Mouse (Mus musculus) MEL (cell line): Measurements from ENCODE around the gene Fxyd5. TPM values are rescaled to one million over a fixed set of nuclear protein-coding genes. Genes with fewer than 3 reads are reported as not detected.

ENCODE experiments used
- DNase-seq: peaks from one replicate; pipeline ENCODE4 v3.0.0; 2011; ENCODE audit warnings: low read depth, low spot score
- H3K27ac ChIP-seq: 2 replicates; pipeline ENCODE4 v1.5.1; 2012; ENCODE audit warnings: low read depth, mild to moderate bottlenecking, control low read depth, low read length, moderate library complexity; ENCODE audit not compliant: control insufficient read depth
- H3K27me3 ChIP-seq, 2 experiments: fragments of 150-350 bp in 1 of 2; sonication (generic) in 1 of 2; 2 replicates each; pipeline ENCODE4 v1.6.1; 2012; ENCODE audit warnings: low read length in 2 of 2, mild to moderate bottlenecking in 2 of 2, improper control_type of control experiment in 1 of 2, moderate library complexity in 1 of 2; ENCODE audit not compliant: insufficient read depth in 2 of 2, control insufficient read depth in 1 of 2
- H3K36me3 ChIP-seq, 2 experiments: 2 replicates each; pipeline ENCODE4 v1.6.1; 2012 to 2014; ENCODE audit warnings: low read length in 2 of 2, improper control_type of control experiment in 1 of 2, inconsistent platforms in 1 of 2, mild to moderate bottlenecking in 1 of 2; ENCODE audit not compliant: insufficient read depth in 2 of 2, control insufficient read depth in 1 of 2
- H3K4me1 ChIP-seq, 2 experiments: fragments of 150-350 bp in 1 of 2; sonication (generic) in 1 of 2; 2 replicates each; pipeline ENCODE4 v1.6.1; 2012; ENCODE audit warnings: low read length in 2 of 2, improper control_type of control experiment in 1 of 2, mild to moderate bottlenecking in 1 of 2; ENCODE audit not compliant: insufficient read depth in 2 of 2, control insufficient read depth in 1 of 2
- H3K4me3 ChIP-seq, 2 experiments: fragments of 150-350 bp in 1 of 2; sonication (generic) in 1 of 2; 2 replicates each; pipeline ENCODE4 v1.5.1; 2012; ENCODE audit warnings: low read depth in 2 of 2, low read length in 2 of 2, mild to moderate bottlenecking in 2 of 2, moderate library complexity in 2 of 2, control low read depth in 1 of 2, improper control_type of control experiment in 1 of 2; ENCODE audit not compliant: control insufficient read depth in 1 of 2, insufficient read depth in 1 of 2
- H3K79me2 ChIP-seq: 2 replicates; pipeline ENCODE4 v1.6.1; 2012; ENCODE audit warnings: mild to moderate bottlenecking, low read length, moderate library complexity; ENCODE audit not compliant: control insufficient read depth, poor library complexity, insufficient read depth
- H3K9ac ChIP-seq: 2 replicates; pipeline ENCODE4 v1.6.1; 2012; ENCODE audit warnings: low read depth, mild to moderate bottlenecking, control low read depth, low read length, moderate library complexity; ENCODE audit not compliant: control insufficient read depth, poor library complexity, severe bottlenecking
- H3K9me3 ChIP-seq: fragments of 150-350 bp; sonication (generic); replicated peaks from 2 replicates; pipeline ENCODE4 v1.6.1; 2012; ENCODE audit warnings: mild to moderate bottlenecking, low read length, improper control_type of control experiment, moderate library complexity; ENCODE audit not compliant: insufficient read depth
- BHLHE40 ChIP-seq: IDR thresholded peaks from 2 replicates; pipeline ENCODE4 v1.6.1; 2012; ENCODE audit warnings: low read depth, mild to moderate bottlenecking, inconsistent platforms, low read length, improper control_type of control experiment, borderline replicate concordance
- CHD1 ChIP-seq: IDR thresholded peaks from 2 replicates; pipeline ENCODE4 v1.6.1; 2012; ENCODE audit warnings: low read depth, mild to moderate bottlenecking, inconsistent platforms, low read length, improper control_type of control experiment
- CHD2 ChIP-seq: IDR thresholded peaks from 2 replicates; pipeline ENCODE4 v1.6.1; 2011; ENCODE audit warnings: low read length, improper control_type of control experiment
- ELF1 ChIP-seq: IDR thresholded peaks from 2 replicates; pipeline ENCODE4 v1.6.1; 2014; ENCODE audit warnings: low read depth, mild to moderate bottlenecking, inconsistent platforms, low read length, improper control_type of control experiment, moderate library complexity
- EP300 ChIP-seq, 2 experiments: IDR thresholded peaks; 2 replicates each; pipeline ENCODE4 v1.6.1; 2011; ENCODE audit warnings: improper control_type of control experiment in 2 of 2, low read length in 2 of 2, low read depth in 1 of 2, mild to moderate bottlenecking in 1 of 2
- ETS1 ChIP-seq: IDR thresholded peaks from 2 replicates; pipeline ENCODE4 v1.6.1; 2012; ENCODE audit warnings: low read depth, mild to moderate bottlenecking, inconsistent platforms, low read length, improper control_type of control experiment, moderate library complexity
- GATA1 ChIP-seq: IDR thresholded peaks from 2 replicates; pipeline ENCODE4 v1.6.1; 2011; ENCODE audit warnings: low read depth, low read length, improper control_type of control experiment
- HCFC1 ChIP-seq: IDR thresholded peaks from 2 replicates; pipeline ENCODE4 v1.6.1; 2012; ENCODE audit warnings: low read depth, mild to moderate bottlenecking, inconsistent platforms, low read length, improper control_type of control experiment, moderate library complexity
- JUND ChIP-seq: IDR thresholded peaks from 2 replicates; pipeline ENCODE4 v1.6.1; 2011; ENCODE audit warnings: low read depth, mild to moderate bottlenecking, improper control_type of control experiment, low read length
- KAT2A ChIP-seq: conservative IDR thresholded peaks from 2 replicates; pipeline ENCODE4 v1.6.1; 2012; ENCODE audit warnings: low read depth, low read length, improper control_type of control experiment, inconsistent platforms
- MAFK ChIP-seq: IDR thresholded peaks from 2 replicates; pipeline ENCODE4 v1.6.1; 2011; ENCODE audit warnings: low read depth, mild to moderate bottlenecking, low read length, improper control_type of control experiment, borderline replicate concordance
- MAZ ChIP-seq: IDR thresholded peaks from 2 replicates; pipeline ENCODE4 v1.6.1; 2012; ENCODE audit warnings: low read depth, mild to moderate bottlenecking, inconsistent platforms, low read length, improper control_type of control experiment
- MXI1 ChIP-seq: IDR thresholded peaks from 2 replicates; pipeline ENCODE4 v1.6.1; 2011; ENCODE audit warnings: mild to moderate bottlenecking, low read depth, low read length, improper control_type of control experiment
- MYB ChIP-seq: IDR thresholded peaks from 2 replicates; pipeline ENCODE4 v1.6.1; 2011; ENCODE audit warnings: mild to moderate bottlenecking, low read depth, low read length, improper control_type of control experiment
- MYC ChIP-seq: IDR thresholded peaks from 2 replicates; pipeline ENCODE4 v1.6.1; 2011; ENCODE audit warnings: low read depth, mild to moderate bottlenecking, low read length, improper control_type of control experiment, moderate library complexity
- NELFE ChIP-seq: IDR thresholded peaks from 2 replicates; pipeline ENCODE4 v1.6.1; 2011; ENCODE audit warnings: low read depth, low read length, improper control_type of control experiment
- NRF1 ChIP-seq: IDR thresholded peaks from 2 replicates; pipeline ENCODE4 v1.6.1; 2014; ENCODE audit warnings: low read depth, mild to moderate bottlenecking, inconsistent platforms, low read length, improper control_type of control experiment, moderate library complexity; ENCODE audit not compliant: poor library complexity, insufficient read depth, severe bottlenecking
- POLR2A ChIP-seq, 2 experiments: IDR thresholded peaks; 2 replicates each; pipeline ENCODE4 v1.6.1; 2011 to 2012; ENCODE audit warnings: low read length in 2 of 2, mild to moderate bottlenecking in 2 of 2, control low read depth in 1 of 2, improper control_type of control experiment in 1 of 2, low read depth in 1 of 2, moderate library complexity in 1 of 2; ENCODE audit not compliant: control insufficient read depth in 1 of 2, insufficient read depth in 1 of 2, poor library complexity in 1 of 2
- POLR2AphosphoS2 ChIP-seq: IDR thresholded peaks from 2 replicates; pipeline ENCODE4 v1.6.1; 2011; ENCODE audit warnings: low read length, improper control_type of control experiment
- POLR2AphosphoS5 ChIP-seq: IDR thresholded peaks from 2 replicates; pipeline ENCODE4 v1.6.1; 2012; ENCODE audit warnings: low read depth, borderline replicate concordance, mild to moderate bottlenecking, inconsistent platforms, low read length, moderate library complexity, mixed read lengths
- RAD21 ChIP-seq: IDR thresholded peaks from 2 replicates; pipeline ENCODE4 v1.6.1; 2011; ENCODE audit warnings: mild to moderate bottlenecking, low read depth, low read length, improper control_type of control experiment
- RCOR1 ChIP-seq: IDR thresholded peaks from 2 replicates; pipeline ENCODE4 v1.6.1; 2012; ENCODE audit warnings: low read depth, mild to moderate bottlenecking, inconsistent platforms, low read length, improper control_type of control experiment
- SIN3A ChIP-seq: IDR thresholded peaks from 2 replicates; pipeline ENCODE4 v1.6.1; 2012; ENCODE audit warnings: low read length, improper control_type of control experiment, inconsistent platforms
- SMC3 ChIP-seq: IDR thresholded peaks from 2 replicates; pipeline ENCODE4 v1.6.1; 2011; ENCODE audit warnings: low read depth, low read length, improper control_type of control experiment
- TAL1 ChIP-seq: IDR thresholded peaks from 2 replicates; pipeline ENCODE4 v1.6.1; 2012; ENCODE audit warnings: mild to moderate bottlenecking, inconsistent platforms, low read length, moderate library complexity, mixed read lengths
- TBP ChIP-seq: IDR thresholded peaks from 2 replicates; pipeline ENCODE4 v1.8.0; 2011; ENCODE audit warnings: low read depth, low read length, improper control_type of control experiment
- TCF12 ChIP-seq: IDR thresholded peaks from 2 replicates; pipeline ENCODE4 v1.6.1; 2014; ENCODE audit warnings: low read depth, mild to moderate bottlenecking, inconsistent platforms, low read length, improper control_type of control experiment, moderate library complexity
- UBTF ChIP-seq: IDR thresholded peaks from 2 replicates; pipeline ENCODE4 v1.6.1; 2012; ENCODE audit warnings: low read depth, mild to moderate bottlenecking, inconsistent platforms, low read length, improper control_type of control experiment, moderate library complexity, borderline replicate concordance; ENCODE audit not compliant: insufficient read depth
- USF1 ChIP-seq: IDR thresholded peaks from 2 replicates; pipeline ENCODE4 v1.6.1; 2014; ENCODE audit warnings: low read depth, mild to moderate bottlenecking, inconsistent platforms, low read length, improper control_type of control experiment, moderate library complexity
- ZC3H11A ChIP-seq: IDR thresholded peaks from 2 replicates; pipeline ENCODE4 v1.6.1; 2012; ENCODE audit warnings: low read depth, mild to moderate bottlenecking, inconsistent platforms, low read length, improper control_type of control experiment
- ZKSCAN1 ChIP-seq: IDR thresholded peaks from 2 replicates; pipeline ENCODE4 v1.6.1; 2012; ENCODE audit warnings: low read depth, mild to moderate bottlenecking, inconsistent platforms, low read length, improper control_type of control experiment, moderate library complexity
- ZMIZ1 ChIP-seq: IDR thresholded peaks from 2 replicates; pipeline ENCODE4 v1.6.1; 2012; ENCODE audit warnings: low read depth, mild to moderate bottlenecking, inconsistent platforms, low read length, improper control_type of control experiment, moderate library complexity
- ZNF384 ChIP-seq: IDR thresholded peaks from 2 replicates; pipeline ENCODE4 v1.6.1; 2012; ENCODE audit warnings: low read depth, mild to moderate bottlenecking, inconsistent platforms, low read length, improper control_type of control experiment
- polyA plus RNA-seq, 2 experiments: library from polyadenylated mRNA; stranded (reverse) in 1 of 2; unstranded in 1 of 2; fragments of >175 nt in 1 of 2; fragments of >200 nt in 1 of 2; gene quantifications; 2 replicates each; pipeline versions ENCODE4 v1.2.1 to v1.2.4; 2012; ENCODE audit warnings: low replicate concordance in 2 of 2, low read depth in 1 of 2; ENCODE audit not compliant: insufficient read length in 2 of 2, insufficient read depth in 1 of 2, missing spikeins in 1 of 2
- total RNA-seq: library from RNA; depleted of rRNA; stranded (reverse); fragments of 300-350 nt; gene quantifications from 2 replicates; pipeline ENCODE4 v1.2.3, GENCODE M21; 2012

Gene Fxyd5
- total and polyA plus RNA-seq, 3 experiments = 39.4 to 57.5 TPM; not detected in 1

GRCm38 (mm10) chr7:31037675-31038074 lies 4.6 kb downstream of the Fxyd5 start:
- TF ChIP-seq JUND = peak; percentile 69; the same call in 1 of the 2 replicates
- TF ChIP-seq ZKSCAN1 = no peak
- peak overlapping the region; percentile 60 to 64 for H3K4me3 ChIP-seq
- no peaks in the 10 kb centered on the region for H3K27me3 ChIP-seq
- peaks cover 14 to 50% of the 10 kb centered on the region in 2 experiments for H3K4me1 ChIP-seq
- peaks cover 0 to 26% of the 10 kb centered on the region in 2 experiments; a peak in 2 of 4 replicates for H3K36me3 ChIP-seq
- peak overlapping the region; percentile 73 for H3K9ac ChIP-seq
- peak; percentile 48 for DNase-seq
- no peaks in the 10 kb centered on the region for H3K9me3 ChIP-seq
- H3K27ac ChIP-seq = peak overlapping the region; percentile 6; the same call in 1 of the 2 replicates
- H3K79me2 ChIP-seq = no peaks in the 10 kb centered on the region; the same call in 1 of the 2 replicates

GRCm38 (mm10) chr7:31036917-31037316 lies 5.4 kb downstream of the Fxyd5 start:
- H3K4me3 ChIP-seq = peak overlapping the region; percentile 64 to 71
- H3K4me1 ChIP-seq = peaks cover 14 to 47% of the 10 kb centered on the region in 2 experiments
- TF ChIP-seq POLR2AphosphoS5 = no peak
- peak; percentile 63 for TF ChIP-seq HCFC1
- TF ChIP-seq SMC3 = no peak
- no peak for TF ChIP-seq MYC
- no peak for TF ChIP-seq RCOR1
- TF ChIP-seq GATA1 = no peak
- TF ChIP-seq USF1 = peak; percentile 97
- peak; percentile 91 for TF ChIP-seq ELF1
- peak; percentile 87; the same call in 1 of the 2 replicates for TF ChIP-seq ZMIZ1
- TF ChIP-seq ZNF384 = no peak
- peak; percentile 60 to 90 for TF ChIP-seq POLR2A (IDR thresholded peaks at IDR 0.05; ENCODE audit: control insufficient read depth in 1 of 2, insufficient read depth in 1 of 2, low read depth in 1 of 2, low read length in 2 of 2, poor library complexity in 1 of 2)
- no peak for TF ChIP-seq BHLHE40
- peak; percentile 68 for TF ChIP-seq NELFE
- TF ChIP-seq MAZ = no peak
- no peak for TF ChIP-seq CHD1
- TF ChIP-seq TAL1 = no peak
- TF ChIP-seq CHD2 = peak; percentile 23; the same call in 1 of the 2 replicates
- TF ChIP-seq ZC3H11A = no peak
- no peak for TF ChIP-seq RAD21
- no peak for TF ChIP-seq ETS1
- no peak for TF ChIP-seq MAFK
- peak; percentile 63 for TF ChIP-seq SIN3A
- no peak for TF ChIP-seq KAT2A
- TF ChIP-seq TBP = peak; percentile 87
- no peak for TF ChIP-seq MYB
- peak; percentile 28; the same call in 1 of the 2 replicates for TF ChIP-seq MXI1
- TF ChIP-seq NRF1 = no peak
- TF ChIP-seq TCF12 = 0 out of 2 replicates have a peak, but pooled peaks have one; percentile 9
- peak; percentile 91 for TF ChIP-seq POLR2AphosphoS2
- no peak for TF ChIP-seq EP300 (IDR thresholded peaks at IDR 0.05; ENCODE audit: low read depth in 1 of 2, low read length in 2 of 2)
- TF ChIP-seq UBTF = no peak

More at GRCm38 (mm10) chr7:31036917-31037316, 5.4 kb downstream of the Fxyd5 start:
- no peaks in the 10 kb centered on the region for H3K9me3 ChIP-seq
- H3K27me3 ChIP-seq = no peaks in the 10 kb centered on the region
- H3K79me2 ChIP-seq = no peaks in the 10 kb centered on the region; the same call in 1 of the 2 replicates
- DNase-seq = peak; percentile 96
- H3K27ac ChIP-seq = peak overlapping the region; percentile 73
- H3K9ac ChIP-seq = peak overlapping the region; percentile 73
- H3K36me3 ChIP-seq = peaks cover 0 to 26% of the 10 kb centered on the region in 2 experiments; a peak in 2 of 4 replicates
